Mouse (Mus musculus): Measurements from ENCODE around the gene Fxyd2.

Gene Fxyd2

DNA sequence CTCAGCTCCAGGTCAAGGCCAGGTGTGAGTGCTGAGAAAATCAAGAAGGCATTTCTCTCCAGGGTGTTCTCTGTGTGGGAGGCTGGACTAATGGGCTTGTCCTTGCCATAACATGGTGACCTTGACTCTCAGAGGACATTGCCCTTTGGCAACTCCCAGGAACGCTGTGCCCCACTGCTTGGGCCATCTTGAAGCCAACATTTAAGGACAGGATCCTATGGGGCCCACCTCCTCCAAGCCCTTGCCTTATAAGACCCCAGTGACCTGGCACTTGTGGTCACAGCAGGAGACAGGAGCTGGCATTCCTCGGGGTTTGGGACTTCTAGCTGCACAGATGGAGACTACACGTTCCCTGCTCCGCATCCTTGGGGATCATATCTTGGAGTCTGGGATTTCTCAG lies at the start of gene Fxyd2:
Gene Fxyd2, plus strand, starts transcription at position 236 of the 400 bp plus-strand sequence.
- no peak for DNase-seq (ENCODE audit: low spot score in 2 of 2)

DNA sequence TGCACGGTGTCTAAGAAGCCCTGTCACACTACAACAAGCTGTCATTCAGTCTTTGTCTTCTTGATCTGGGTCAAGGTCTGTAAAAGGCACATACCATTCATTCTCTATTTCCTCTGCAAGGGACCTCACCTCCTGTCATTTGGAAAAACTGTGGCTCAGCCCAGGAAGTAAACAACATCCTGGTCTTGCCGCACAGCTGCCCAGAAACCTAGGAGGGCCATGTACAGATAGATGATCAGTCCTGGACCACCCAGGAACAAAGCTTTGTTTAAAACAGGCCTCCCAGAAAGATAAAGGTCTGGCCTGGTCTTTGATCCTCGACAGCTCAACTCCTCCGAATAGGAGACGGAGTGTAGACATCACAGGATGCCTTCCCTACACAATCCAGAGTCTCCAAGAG lies 49.6 kb upstream of the Fxyd2 start:
- DNase-seq (ENCODE audit: low spot score in 2 of 2) = no peak

DNA sequence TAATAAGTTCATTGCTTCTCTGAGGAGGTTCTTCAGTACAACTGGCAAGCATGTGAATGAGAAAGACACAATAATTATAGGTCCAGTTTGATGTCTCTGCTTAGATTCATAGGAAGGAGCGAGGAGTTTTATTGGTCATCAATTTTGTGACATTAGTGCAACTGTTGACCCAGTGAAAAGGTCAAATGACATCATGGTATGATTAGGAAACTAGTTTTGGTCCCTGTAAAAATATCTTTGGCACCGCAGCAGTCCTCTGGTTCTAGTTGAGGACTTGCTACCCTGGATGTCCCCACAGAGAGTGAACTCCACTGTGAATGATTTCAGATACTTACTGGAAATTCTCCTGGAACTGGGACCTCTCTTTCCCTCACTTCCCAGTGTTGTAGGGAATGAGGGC lies 44.3 kb upstream of the Fxyd2 start:
- DNase-seq (ENCODE audit: low spot score in 2 of 2) = no peak

DNA sequence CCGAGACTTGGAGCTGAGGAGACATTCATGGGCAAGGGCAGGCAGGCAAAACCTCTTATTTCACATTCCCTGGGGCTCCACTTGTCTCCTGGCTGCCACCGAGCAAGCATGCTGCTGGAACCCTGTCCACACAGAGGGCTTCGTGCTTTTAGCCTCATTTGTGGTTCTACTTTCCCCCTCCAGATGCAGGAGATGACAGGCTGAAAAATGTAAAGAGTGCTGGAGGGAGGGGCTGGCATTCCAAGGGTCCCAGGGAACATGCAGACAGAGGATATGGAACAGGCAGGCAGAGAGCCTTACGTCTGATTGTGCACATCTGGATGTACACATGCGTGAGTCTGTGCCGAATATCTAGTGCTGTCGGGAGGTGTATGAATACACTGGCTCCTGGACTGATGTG lies 41.1 kb upstream of the Fxyd2 start:
- no peak for DNase-seq (ENCODE audit: low spot score in 2 of 2)

DNA sequence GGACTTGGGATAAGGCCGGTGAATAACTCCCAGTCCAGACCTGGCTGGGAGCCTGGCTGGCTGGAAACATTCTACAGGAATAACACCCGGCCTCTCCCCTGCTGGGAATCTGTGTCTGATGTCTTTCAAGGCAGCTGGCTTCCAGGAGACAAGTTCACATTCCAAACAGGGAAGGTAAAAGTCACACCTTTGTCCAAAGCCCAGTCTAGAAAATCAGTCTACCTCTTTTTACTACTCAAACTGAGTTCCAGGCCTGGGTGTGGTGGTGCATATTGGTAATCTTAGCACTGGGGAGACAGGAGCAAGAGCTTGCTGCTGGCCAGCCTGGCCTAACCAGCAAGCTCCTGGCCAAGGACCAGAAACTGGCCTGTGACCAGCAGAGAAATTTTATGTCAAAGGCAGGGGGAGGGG lies 37.4 kb upstream of the Fxyd2 start:
- no peak for DNase-seq (ENCODE audit: low spot score in 2 of 2)

DNA sequence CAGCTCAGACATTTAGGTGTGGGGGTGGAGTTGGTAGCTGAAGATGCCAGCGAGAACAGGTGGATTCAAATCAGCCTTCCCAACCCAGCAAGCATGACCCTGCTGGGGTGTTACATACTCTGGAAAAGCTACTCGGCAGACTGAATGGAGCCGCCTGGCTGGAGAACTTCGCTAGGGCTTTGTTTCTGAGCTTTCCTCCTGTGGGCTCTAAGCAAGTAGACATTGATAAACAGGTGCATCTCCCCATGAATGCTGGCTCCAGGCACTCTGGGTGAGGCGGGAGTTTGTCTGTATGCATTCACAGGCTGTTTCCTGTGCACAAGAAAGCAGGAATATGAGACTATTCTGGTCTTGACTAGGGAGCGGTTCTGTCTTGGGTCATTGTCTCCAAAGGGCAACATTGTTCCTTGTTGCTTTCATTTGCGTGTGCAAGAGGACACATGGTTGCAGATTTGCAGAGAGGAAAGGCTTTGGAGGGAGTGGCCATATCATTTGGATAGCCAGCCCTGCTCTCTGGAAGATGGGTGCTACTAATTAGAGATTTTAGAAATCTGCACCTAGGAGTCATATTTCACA lies 35.7 kb upstream of the Fxyd2 start:
- DNase-seq (ENCODE audit: low spot score in 2 of 2) = no peak

DNA sequence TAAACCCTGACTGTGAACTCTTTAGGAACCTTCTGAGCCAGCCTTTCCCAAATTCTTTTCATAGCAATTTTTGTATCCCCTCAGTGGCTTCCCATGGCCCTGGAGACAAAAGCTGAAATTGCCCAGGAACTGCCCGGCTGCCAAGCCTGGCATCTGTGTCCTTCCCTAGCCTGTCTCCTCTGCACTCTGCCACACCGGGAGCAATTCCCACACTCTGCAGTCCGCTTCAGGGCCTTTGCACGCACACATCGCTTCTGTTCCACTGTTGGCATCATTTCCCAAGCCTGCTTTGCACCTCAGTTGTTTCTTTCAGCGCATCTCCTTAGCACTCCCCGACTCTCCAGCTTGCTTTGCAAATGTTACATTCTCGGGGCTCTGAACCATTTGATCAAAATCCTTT lies 31.8 kb upstream of the Fxyd2 start:
- no peak for DNase-seq (ENCODE audit: low spot score in 2 of 2)

DNA sequence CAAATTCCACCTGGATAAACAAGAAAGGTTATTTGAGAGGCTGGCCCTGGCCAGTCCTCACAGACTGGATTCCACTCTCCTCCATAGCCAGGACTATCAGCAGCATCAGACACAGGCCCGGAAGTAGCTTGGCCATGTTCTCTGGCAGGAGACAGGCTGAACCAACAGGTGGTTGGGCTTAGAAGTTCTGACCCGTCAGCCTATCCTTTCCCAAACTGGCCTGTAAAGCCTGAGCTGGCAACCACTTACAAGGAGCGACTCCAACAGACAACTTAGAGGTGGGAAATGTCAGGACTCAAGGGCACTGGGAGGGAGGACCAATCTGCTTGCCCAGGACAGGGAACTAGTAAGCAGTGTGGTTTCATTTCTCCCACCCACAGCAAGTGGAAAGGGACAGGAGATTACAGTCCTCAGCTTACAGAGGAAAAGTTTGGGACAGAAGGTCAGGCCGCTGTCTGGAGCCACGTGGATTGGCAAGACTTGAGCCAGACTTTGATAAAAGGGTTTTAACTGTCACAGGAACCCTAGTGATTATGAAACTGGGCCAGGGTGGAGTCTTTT lies 31.0 kb upstream of the Fxyd2 start:
- DNase-seq (ENCODE audit: low spot score in 2 of 2) = no peak

DNA sequence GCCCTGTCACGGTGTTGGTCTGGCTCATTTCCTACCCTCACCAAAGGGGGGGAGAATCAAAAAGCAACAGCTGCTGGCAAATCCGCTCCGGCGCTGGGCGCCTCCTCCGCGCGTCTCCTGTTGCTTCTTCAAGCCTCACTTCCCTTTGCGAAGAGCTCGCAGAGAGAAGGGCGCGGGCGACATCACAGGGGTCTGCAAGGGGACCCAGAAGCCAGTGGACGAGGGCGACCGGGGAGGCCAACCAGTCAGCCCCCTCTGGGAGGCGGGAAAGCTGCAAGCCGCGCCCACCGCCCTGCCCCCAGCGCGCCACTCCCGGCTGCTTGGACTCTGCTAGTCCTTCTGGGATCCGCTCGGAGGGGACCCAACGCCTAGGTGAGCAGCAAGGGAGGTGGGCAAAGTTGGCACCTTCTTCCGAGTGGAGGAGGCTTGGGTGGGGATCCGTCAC lies 29.3 kb upstream of the Fxyd2 start, which contains the start of gene Fxyd6:
Gene Fxyd6, plus strand, starts transcription at position 69 of the 445 bp plus-strand sequence.
- DNase-seq (ENCODE audit: low spot score in 2 of 2) = no peak

DNA sequence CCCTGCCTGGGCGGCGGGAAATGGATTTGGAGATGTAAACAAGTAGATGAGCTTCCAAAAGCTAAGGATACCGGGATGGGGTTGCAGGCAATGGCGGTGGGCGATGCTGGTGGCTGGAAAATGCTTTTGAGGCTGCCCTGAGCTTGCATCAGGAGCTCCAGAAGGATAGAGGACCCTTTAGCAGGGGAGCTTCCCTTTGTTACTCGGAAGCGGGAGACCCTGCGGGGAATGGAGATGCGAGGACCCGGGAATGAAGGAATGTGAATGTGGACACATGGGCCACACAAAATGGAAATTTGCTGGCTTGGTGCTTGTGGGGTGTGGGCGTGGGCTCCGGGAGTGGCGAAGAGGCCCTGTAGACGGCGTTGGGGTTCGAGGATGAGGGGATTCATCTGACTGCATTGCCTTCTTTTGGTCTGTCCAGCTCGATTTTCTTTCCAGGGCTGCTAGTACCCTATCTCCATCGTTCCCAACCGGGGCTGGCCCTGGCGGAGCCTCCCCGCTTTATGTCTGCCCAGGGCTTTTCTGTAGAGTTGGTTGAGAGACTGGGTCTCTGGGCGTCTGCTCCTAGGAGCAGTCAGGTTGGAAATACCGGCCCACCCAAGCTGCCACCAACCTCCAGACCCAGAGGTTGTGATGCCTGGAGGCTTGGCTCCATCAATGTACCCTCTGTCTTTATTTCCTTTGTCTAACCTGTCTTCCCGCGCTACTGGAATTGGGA lies 28.7 kb upstream of the Fxyd2 start:
- DNase-seq (ENCODE audit: low spot score in 2 of 2) = no peak

DNA sequence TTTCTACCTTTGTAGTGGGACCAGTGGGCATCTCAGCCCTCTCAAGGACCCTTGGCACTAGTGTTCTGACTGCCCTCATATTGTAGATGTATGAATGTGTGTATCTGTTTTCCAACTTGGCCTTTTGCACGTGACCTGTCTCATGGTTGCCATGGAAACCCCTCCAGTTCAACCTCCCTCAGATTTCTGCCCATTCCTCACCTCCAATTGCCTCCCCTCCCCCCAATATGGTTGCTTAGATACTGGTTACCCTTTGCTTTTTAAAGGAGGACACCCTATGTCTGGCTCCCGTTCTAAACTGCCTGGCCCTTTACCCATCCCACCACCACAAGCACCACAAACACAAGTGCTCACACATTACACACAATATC lies 28.1 kb upstream of the Fxyd2 start:
- no peak for DNase-seq (ENCODE audit: low spot score in 2 of 2)

DNA sequence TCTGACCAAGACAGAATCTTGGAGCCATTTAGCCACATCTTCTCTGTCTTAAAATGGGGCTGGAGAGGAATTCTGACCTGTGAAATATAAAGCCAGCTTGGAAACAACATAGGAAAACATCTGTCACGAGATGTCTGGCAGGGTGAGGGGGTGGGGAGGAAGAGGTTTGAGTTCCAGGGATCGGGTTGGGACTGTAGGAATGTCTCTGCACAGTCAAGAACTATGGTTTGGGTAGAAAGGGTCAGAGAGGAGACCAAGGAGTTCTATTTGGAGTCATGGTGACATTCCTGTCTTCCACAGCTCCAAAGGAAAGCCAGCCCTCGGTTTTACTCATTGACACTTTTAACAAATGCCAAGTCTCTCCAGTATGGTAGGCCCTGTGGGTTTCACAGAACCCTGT lies 25.6 kb upstream of the Fxyd2 start:
- no peak for DNase-seq (ENCODE audit: low spot score in 2 of 2)

DNA sequence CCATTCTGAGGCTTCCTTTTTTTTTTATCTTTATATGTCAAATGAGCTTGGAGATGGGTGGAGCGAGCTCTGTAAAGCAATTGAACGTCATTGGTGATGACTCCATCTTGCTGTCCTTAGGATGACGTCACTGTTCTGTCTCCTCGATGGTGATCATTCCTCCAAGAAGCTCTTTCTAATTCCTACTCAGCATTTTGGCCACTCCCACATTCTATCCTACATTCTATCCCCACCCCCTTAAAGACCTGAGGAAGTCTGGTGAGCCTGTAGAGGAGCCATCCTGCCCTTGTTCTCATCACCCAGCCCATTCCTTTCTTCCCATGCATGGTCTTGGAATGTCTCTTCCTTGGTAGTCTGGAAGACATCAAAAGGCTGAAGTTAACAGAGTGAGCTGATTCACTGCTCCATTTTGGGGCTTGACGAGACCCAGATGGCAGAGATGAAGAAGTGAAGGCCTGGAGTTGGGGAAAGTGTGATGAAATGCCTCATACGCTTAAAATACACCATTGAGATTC lies 24.4 kb upstream of the Fxyd2 start:
- no peak for DNase-seq (ENCODE audit: low spot score in 2 of 2)

DNA sequence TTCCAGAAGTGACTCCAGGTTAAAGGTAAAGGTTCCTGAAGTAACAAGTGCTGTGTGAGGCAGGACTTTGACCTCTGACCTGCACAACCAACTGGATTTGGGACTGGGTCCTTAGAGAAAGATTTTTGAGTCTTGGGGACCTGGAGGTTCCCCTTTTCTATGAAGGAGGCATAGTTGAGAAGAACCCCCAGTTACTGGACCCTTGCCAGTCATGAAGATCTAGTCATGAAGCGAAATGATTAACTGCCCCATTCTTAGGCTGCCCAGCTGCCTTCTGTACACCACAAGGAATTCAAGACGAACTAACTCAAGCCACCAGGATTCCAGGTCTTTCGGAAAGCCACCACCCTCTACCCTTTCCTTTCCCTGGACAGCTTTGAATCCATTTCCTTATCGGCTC lies 23.0 kb upstream of the Fxyd2 start:
- DNase-seq (ENCODE audit: low spot score in 2 of 2) = no peak

DNA sequence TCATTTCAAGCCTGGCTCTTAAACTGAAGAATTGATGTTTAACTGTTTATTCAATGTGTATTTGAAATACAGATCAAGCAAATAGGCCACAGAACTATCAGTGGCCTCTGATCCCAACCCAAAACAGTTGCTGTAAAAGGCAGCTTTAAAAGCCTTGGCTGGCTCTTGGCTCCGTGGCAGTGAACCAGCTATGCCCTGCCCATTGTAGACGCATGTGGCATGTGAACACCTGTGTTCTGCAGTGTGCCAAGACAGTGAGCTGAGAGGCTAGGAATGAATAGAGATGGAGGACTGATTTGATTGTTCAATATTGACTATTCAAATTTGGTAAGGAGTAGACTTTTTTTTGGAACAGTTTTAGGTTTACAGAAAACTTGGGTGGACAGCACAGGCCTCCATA lies 22.6 kb upstream of the Fxyd2 start:
- DNase-seq (ENCODE audit: low spot score in 2 of 2) = no peak

DNA sequence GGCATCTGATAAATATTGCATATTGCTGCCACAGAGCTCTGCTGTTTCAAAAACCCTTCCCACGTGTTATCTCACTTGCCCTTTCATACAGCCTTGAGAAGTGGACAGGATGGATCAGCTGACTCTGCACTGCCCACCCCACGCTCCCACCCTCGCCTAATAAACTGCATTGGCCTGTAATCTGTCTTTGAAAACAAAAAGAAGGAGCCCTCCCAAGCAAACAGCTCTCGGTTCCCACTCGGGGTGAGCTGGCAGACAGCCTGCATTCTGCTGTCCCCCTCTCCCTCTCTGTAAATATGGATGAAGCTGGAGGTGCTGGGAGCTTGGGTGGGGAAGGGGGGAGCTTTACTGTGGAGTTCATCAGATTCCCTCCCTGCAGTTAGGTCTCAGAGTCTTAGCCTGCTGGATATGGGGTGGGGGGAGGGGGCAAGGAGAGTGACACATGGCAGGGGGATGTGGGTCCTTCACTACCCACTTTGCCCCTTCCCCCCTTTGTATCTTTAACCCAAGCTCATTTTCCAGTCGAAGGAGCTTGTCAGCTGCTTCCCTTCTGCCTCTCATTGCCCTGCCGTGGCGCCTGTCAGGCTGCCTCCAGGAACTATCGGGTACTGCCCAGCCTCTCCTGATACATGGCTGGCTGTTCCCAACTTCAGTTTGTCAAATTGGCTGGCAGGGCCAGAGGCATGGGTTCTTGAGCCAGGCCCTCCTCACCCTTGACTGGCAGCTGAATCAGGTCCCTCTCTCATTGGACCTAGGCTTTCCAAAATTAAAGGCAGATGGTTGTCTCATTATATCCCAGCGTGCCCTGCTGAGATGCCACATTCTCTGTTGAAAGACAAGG lies 18.8 kb upstream of the Fxyd2 start:
- no peak for DNase-seq (ENCODE audit: low spot score in 2 of 2)

DNA sequence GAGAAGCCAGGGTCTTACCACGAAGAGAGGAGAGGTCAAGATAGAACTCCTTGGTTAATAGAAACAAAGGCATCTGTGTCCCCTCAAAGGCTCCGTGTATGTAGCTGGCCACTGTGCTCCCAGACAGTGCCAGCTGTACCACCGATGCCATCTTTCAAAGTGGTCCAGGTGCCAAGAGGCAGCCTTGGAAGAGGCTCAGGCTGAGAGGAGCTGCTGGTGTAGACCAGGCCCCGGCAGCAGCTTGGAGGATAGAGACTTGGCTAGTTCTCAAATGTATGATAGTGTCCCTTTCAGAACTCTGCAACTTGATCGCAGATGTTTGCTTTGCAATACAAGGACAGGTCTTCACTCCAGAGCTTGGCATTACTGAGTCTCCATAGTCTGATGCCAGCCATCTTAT lies 17.1 kb upstream of the Fxyd2 start:
- no peak for DNase-seq (ENCODE audit: low spot score in 2 of 2)

DNA sequence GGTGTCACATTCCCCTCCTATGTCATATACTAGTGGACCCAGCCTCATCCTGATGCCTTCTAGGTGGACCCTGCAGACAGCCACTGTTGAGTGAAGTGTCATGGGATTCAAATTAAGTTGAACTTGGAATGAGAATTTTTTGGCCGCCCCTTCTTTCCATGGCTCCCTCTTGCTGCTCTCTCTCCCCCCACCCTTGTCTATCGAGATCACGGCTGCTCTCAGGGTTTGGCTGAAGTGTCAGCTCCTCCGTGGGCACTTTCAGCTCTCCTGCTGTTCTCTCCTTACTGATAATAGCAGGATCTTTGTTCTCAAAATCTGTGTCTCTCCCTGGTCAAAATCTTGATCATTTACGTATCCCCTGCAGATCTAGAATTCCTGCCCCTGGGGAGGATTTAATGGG lies 16.6 kb upstream of the Fxyd2 start:
- no peak for DNase-seq (ENCODE audit: low spot score in 2 of 2)

DNA sequence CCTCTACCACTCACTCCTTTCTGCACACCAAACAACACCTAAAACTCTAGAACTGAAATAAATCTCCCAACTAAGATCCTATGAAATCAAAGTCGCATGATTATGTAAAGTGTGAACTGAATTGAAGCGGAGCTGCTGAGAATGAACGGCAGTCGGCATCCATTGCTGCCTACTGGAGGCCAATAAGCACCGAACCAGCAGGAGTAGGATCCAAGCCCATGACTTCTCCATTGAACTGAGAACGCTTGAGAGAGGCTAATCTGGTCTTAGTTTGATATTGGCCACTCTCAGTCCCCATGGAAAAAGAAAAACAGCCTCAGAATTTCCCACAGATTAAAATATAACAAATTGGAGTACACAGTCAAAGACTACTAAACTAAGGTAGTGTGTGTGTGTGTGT lies 15.6 kb upstream of the Fxyd2 start:
- DNase-seq (ENCODE audit: low spot score in 2 of 2) = no peak

DNA sequence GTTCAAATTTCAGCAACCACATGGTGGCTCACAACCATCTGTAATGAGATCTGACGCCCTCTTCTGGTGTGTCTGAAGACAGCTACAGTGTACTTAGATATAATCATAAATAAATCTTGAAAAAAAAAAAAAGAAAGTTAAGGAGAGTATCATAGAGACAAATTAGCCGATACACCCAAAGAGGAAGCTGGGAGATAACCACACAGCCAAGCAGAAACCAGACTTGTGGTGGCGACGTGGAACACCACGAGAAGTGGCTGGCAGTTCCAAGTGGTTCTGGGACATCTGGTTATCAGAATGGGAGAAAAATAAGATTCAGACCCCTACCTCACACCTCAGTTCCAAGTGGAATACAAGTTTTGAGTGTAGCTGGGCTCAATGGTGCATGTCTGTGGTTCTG lies 12.8 kb upstream of the Fxyd2 start:
- DNase-seq (ENCODE audit: low spot score in 2 of 2) = no peak

DNA sequence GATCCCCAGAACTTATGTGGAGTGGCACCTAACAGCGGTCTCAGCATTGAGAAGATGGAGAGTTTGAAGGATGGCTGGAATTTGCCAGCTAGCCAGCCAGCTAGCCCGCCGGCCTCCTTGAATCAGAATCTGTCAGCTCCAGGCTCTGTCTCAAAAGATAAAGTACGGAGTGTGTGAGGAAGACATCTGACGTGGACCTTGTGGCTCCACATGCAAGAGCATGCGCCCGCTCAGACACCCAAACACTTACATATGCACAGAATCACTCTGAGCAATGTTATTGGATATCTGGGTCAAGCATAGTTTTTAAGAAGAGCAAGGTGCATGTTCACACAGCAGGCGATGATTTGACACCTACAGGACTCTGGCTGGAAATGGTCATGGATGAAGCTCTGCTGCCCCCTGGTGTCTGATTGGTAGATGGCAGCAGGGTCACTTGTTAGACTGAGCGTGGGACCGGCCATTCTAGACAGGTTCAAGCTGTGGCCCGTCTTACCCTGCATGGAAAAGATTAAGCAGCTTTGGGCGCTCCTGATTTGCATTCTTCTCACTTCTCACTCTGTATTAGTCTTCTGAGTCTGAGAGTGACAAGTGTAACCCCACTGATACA lies 11.0 kb upstream of the Fxyd2 start:
- peak; percentile 82 to 84 for DNase-seq (ENCODE audit: low spot score in 2 of 2)

DNA sequence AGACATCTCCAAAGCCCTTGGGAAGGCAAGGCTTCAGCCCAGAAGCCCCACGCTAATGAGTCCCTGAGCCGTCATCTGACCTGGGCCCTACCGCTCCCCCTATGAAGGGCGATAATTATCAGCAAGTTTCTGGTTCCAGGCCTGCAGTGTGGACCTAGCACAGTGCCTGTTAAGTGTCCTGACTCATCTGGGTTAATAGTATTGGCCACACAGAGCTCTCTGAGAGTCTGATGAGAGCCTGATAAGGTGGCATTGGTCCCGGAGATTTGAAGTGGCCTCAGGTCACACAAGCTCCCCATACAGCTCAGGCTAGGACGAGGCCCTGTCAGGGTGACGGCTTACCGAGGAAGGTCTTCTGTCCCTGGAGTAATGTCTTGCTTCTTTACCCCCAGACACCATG lies 9.9 kb upstream of the Fxyd2 start:
- no peak for DNase-seq (ENCODE audit: low spot score in 2 of 2)

All from right cerebral cortex, postnatal 36 days (tissue).